Mouse (Mus musculus) spleen, postnatal 10 days (tissue): ENCODE results near the gene Kndc1.

ENCODE experiments used
- DNase-seq, 2 experiments: peaks; one replicate each; pipeline ENCODE4 v3.0.0; 2021 to 2022; ENCODE audit warnings: low spot score in 2 of 2

Gene Kndc1

DNA sequence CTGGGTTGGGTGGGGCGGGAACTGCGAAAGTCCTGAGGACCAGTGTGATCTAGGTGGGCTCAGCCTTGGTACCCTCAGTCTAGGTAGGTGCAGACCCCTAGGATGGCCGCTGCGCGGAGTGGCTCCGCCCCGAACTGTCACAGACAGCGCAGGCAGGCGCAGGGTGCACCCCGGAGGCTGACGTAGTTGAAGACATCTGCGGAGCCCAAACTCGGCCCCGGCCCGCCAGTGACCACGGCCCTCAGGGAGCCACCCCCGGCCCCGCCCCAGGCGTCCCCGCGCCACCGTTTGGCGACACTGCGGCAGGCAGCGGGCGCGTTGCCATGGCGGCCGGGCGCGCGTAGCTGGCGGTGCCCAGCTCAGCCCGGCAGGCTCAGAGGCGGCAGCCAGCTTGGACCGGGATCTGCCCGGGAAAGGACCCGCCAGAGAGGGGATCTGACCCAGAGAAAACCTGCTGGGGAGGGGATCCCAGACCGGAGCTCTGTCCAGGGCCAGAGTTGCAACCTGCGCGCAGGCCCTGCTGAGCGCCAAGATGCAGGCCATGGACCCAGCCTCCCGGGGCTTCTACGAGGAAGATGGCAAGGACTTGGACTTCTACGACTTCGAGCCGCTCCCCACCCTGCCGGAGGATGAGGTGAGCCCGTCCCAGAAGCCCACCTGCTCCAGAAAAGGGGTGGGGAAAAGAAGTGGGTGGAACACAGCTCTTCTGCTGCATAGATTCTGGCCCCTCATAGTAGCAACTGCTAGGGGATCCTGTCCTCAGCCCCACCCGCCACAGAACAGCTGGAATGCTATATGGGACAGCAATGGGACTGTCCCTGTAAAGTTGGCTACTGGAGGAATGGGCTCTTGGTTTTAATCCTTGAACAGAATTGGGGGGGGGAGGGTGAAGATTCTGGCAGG lies at the start of gene Kndc1:
Kndc1 (plus strand) TSS at position 42 of the 903 bp plus-strand sequence.
- no peak for DNase-seq

DNA sequence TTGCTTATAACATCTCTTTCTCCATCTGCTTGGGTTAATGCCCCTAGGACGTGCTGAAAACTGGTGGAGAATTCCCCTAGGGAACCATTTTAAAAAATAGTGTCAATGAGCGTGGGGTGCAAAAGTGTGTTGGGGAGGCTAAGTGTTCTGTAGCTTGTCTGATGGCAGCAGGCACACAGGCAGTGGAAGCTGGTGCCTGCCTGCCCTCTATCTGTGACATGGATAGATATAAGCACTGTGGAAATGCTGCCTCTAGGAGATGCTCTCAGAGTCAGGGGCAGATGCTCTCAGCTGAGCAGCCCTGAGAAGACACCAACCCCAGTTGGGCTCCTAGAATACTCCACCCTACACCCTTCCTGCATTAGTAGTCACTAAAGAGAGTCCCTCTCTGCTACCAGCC lies 49.4 kb upstream of the Kndc1 start:
- DNase-seq: no peak

DNA sequence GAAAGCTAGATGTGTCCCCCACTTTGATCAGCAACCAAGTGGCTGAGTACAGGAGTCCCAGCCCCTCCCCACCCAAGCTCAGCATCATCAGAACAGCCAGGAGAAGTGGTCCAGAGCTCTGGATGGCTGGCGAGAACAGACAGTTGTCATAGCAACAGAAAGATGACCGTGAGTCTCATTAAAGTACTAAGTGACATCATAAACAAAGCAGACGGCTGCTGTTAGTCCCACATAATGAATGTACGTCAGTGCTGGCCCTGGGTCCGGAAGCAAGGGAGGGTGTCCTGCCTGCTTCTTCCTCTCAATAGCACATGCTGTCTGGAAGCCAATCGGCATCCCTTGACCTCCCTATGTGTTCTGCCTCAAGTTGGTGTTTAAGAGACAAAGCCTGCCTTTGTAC lies 44.3 kb upstream of the Kndc1 start:
- no peak for DNase-seq

DNA sequence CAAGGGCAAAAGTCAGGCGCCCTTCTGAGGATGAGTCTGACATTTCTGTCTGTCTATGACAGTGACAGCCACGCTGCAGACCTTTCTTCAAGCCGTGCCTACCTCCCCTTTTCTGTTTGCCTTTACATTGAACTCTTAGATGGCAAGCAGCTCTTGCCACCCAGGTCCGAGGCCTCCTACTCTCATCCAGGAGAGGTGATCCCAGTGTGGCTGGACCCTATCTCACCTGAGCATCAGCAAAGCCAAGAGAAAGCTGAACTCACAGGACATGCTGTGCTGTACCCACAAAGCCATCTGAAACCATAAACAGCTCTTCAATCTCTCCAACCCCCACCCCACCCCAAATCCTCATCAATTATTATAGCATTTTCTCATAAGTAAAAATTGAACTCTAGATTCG lies 43.8 kb upstream of the Kndc1 start:
- no peak for DNase-seq

DNA sequence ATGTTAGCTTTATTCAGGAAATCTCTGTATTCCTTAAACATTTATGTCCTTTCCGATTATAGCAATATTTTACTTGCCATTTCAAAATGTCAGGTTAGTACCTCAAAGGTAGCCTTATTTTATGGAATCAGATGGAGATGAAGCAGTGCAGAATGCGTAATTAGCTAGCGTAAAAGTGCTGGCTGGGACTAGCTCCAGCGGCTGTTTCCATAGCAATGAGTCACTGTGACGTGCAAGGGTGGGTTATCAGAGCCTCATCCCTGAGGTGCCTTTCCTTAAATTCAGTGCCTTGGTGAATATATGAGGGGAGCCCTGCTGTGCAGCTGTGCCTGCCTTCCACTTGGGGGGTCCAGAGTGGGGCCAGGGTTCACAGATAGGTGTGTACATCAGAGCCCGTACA lies 43.4 kb upstream of the Kndc1 start:
- no peak for DNase-seq

DNA sequence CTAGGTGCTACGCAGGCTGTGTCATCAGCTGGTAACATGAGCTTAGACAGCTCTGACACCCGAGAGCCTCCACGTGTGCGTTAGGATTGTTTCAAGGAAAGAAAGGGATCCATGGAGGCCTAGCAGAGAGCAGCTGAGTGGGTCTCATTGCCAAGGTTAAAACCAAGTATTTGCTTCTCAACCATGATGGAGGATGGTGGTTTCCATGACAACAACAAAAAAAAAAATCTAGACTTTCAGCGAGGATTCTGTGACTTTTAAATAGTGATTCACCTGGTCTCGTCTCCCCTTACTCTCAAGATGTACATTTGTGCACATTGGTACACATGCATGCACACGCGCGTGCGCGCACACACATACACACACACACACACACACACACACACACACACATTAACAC lies 39.2 kb upstream of the Kndc1 start:
- no peak for DNase-seq

DNA sequence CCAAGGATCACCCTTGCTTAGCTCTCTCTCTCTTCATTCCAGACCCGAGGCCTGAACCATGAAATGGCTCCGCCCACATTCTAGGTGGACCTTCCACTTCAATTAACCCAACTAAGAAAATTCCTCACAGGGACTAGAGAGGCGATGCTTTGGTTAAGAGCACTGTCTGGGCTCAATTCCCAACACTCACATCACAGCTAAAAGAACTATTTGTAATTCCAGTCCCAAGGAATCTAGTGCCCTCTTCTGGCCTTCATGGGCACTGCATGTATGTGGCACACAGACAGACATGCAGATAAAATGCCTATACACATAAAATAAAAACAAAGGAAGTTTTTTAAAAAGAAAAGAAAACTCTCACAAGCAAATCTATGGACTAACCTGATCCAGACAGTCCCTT lies 33.1 kb upstream of the Kndc1 start:
- DNase-seq: peak; percentile 10 to 52

DNA sequence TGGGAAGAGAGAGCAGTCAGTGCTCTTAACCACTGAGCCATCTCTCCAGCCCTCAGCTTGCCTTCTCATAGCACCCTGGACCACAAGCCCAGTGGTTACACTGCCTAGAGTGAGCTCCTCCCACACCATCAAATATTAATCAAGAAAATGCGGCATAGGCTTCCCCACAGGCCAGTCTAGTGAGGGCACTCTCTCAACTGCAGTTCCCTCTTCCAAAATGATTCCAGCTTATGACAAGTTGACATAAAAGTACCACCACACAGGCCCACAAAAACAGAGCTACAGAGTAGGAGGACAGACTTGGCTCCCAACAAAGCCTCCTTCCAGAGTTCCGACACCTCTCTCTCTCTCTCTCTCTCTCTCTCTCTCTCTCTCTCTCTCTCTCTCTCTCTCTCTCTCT lies 31.4 kb upstream of the Kndc1 start:
- DNase-seq: no peak

DNA sequence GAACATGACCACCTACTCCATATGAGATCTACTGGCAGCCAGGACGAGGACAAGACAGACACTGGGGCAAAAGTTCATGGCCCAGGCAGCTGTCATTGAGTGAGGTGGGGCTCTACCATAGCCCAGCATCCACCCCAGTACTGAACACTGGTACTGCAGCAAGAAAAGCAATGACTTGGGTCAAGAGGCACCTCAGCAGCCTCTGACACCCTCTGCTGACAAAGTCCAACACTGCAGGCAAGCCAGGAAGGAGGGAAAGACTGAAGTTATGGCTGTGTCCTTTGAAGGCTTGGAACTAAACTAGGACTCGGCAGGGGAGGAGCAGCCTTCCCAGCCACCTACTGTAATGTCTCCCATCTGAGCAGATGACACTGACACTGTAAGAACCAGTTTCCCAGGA lies 30.2 kb upstream of the Kndc1 start:
- no peak for DNase-seq

DNA sequence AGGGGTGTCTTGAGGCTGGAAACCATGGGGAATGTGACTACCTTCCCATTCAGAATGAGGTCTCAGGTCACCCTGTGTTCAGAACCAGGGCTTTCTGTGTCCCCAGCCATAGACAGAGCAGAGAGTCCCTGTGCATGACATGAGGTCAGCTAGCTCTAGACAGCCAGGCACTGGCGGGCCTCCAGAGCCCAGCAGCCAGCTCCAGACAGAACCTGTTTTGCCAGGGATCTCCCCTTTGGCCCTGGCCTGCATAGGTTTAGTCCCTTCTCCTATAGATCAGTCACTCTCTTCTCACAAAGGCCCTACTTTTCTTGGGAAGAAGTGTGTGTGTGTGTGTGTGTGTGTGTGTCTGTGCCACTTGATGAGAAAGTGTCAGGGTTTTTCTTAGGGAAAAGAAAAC lies 29.6 kb upstream of the Kndc1 start:
- DNase-seq: no peak

DNA sequence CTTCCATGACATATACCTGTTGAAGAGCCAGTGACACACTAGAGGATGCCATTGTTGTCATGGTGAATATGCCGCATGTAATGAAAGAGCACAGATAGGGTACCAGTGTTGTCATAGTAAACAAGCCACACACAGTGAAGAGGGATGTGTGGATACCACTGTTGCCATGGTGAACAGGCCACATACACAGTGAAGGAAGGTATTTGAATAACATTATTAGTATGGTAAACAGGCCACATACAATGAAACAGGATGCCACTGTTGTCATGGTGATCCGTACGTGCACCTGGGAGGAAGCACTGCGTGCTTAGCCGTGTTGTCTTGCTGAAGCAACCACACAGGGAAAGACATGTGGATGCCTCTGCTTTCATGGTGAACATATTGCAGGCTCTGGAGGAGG lies 23.5 kb upstream of the Kndc1 start:
- DNase-seq: no peak

DNA sequence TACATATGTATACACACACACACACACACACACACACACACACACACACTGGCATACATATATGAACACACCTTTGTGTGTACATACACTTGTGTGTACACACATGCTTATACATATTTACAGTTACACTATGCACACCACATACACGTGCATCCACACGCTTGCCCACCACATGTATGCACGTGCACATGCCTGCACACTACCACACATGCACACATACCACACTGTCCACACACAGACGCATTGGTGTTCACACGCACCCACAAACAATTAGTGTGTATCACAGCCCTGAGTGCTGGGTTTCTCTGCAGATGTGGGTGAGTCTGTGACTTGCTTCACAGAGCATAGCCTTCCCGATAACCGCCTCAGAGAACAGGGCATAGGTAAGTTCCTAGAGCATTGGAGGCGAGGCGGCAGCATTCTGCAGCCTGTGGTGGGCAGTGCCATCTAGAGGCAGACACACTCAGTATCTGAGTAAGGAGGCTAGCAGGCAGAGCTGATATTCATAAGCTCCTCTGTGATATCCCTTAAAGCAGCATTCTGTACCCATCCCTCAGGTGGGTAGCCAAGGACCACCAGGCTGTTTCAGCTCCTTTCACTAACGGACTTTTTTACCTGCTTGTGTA lies 17.2 kb upstream of the Kndc1 start:
- DNase-seq: no peak

DNA sequence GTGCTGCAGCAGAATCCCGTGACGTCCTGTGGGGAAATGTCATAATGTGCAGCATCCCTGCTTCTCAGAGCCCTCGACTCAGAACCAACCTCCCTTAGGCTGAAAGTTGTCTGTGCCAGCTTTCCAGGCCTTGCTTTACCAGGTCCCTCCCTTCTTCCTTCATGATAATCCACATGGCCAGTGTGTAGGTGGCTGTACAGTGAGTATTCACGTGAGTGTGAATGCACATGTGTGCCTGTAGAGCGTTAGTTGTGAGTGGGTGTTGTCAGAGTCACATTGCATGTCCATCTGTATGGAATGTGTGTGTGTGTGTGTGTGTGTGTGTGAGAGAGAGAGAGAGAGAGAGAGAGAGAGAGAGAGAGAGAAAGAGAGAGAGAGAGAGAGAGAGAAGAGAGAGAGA lies 16.4 kb upstream of the Kndc1 start:
- DNase-seq: no peak

DNA sequence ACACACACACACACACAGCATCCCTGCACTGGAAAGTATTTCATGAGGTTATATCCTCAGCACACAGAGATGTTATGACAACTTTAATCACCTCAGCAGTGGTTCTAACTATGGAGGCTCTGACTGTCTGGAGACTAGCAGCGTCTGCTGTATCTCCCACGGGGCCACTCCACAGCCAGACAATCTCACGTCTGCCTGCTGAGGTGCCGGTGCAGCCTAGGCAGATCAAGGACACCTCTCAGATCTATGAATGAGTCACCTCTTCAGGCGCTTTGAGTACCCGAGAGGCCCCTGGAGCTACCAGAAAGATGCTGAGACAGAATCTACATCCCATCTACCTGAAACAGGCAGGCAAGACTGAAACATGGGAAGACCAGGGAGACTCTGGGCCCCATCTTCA lies 15.9 kb upstream of the Kndc1 start:
- no peak for DNase-seq

DNA sequence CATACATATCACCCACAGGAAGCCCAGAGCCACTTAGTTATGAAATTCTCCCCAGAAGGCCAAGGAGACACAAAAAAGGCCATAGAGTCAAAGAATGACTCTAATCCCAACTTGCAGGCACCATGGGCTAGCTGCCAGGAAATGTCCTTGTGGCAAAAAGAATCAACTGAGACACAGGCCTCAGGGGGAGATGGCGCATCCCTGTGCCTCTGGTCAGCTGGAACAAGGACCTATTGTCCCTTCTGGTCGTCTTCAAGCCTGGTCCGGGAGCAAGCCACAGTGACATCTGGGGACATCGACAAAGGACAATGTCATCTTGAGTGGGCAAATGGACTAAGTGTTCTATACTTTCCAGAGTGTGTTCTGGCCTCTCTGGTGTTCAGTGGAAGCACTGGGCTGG lies 11.0 kb upstream of the Kndc1 start:
- no peak for DNase-seq

DNA sequence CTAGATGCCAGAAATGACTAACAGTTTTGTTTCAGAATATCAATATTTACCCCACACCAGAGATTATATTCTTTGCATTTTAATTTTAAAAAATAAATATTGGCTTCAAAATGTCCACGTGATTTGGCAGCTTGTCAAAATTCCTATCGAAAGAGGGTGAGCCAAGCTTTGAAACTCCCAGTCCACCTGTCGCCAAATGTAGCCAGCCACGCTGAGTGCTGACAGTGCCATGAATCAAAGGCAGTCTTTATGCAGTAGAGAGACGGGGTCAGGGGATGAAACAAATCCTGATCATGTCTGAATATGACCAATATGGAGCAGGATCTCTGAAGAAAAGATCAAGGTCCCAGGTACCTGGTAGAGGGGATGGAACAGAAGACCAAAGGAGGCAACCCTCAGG lies 2.7 kb upstream of the Kndc1 start:
- DNase-seq: no peak

DNA sequence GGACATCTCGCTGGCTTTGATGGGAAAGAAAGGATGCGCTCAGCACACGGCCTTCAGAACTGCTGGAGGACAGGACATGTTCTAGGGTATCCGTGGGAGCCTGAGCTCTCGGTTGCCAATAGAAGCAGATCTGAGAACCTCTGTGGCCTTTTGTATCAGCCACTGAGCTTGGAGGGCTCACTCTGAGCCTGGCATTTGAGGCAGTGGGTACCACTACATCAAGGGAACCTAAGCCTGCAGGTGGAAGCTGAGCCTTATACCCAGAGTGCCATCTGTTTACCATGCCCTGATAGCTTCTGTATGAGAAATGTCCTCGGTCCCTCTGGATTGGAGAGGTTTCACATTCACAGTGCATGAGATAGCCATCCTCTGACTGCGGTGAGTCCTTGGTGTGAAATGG lies 1.8 kb downstream of the Kndc1 start:
- no peak for DNase-seq

DNA sequence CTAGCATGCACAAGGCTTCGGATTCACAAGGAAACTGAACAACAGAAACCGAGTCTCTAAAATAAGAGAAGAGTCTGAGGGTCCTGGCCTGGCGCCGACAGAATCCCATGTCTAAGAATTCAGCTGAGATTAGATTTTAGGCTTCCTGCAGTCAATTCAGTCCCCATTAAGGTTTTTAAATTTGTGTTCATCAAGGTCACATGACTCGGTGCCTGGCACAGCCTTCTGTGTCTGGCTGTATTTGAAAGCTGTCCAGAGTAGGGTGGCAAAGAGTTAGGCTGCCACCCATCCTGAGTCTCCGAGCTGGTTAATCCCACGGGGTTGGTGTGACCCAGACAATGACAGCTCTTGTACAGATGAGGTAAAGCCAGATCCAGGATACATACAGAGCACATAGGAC lies 2.3 kb downstream of the Kndc1 start:
- no peak for DNase-seq

DNA sequence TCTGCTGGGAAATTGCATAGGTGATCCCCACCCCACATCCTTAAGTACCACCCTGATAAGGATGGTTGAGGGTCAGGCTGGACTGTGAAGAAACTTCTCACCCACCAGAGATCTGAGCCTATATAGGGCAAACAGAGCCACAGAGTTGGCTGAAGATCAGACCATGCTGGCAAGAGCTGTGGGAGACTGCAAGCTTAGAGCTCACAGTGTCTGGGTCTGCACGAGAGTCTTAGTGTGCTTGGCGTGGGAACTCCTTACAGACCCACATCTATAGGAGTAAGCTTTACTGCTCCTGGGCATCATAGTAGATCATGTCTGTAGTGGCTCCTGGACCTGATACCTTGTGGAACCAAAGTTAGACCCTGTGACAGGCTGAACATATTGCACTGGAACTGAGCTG lies 4.1 kb downstream of the Kndc1 start:
- DNase-seq: no peak

DNA sequence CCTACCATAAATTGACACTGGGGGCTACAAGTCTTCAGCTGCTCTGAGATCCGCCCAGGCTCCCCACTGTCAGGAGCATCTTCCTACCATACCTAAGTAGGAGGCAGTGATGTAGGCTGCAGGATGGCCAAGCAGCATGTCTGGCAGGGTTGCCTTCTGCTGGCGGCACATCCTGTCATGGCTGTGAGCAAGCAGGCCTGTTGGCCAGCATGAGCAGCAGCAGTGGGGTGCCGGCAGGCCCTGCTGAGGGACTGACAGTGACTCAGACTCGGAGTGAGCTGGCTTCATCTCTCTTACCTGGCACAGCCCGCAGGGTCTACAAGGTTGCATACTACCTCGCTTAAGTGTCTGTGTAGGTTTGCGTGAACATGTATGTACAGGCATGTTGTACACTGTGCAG lies 5.0 kb downstream of the Kndc1 start:
- DNase-seq: no peak

DNA sequence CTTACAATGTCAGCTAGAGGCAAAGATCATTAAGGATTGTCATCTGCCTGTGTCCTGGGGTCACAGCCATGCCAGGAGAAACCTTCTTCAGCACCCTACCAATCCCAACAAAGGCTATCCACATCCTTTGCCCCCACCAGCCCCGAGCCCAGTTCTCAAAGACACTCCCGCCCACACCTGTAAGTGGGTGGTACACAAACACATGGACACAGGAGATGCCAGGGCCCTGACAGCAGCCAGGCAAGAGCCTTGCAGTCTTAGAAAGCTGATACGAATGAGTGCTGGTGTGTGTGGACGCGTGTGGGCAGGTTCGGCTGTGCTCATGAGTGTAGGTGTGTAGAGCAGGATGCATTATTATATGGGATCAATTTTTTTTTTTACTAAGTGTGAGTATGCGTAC lies 6.0 kb downstream of the Kndc1 start:
- DNase-seq: no peak

DNA sequence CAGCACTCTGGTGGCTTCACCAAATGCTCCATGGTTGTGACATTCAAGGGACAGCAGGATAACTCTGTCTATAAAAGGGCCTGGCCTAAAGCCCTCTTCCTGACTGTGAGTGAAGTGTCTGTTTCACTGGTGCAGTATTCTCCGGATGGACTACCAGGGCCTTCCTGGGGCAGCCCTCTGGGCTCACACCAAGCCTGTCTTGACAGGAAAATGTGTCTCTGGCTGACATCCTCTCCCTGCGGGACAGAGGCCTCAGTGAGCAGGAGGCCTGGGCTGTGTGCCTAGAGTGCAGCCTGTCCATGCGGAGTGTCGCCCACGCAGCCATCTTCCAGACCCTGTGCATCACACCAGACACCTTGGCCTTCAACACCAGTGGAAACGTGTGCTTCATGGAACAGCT lies 6.4 kb downstream of the Kndc1 start:
- no peak for DNase-seq

DNA sequence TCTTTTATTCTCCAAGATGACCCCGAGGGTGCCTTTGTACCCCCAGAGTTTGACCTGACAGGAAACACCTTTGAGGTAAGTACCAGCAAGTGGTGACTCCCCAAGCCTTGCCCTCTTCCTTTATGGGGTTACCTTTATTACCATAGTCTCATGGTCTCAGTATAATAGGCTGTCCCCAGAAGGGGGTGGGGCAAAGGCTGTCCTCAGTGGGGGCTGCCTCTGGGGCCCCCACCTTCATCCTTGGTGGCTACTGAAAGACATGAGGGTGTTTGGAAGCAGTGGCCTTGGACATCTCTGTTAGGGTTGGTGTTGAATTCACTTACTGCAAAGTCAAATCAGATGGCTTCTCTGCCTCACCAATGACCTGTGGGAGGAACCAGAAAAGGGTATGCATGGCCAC lies 7.5 kb downstream of the Kndc1 start:
- no peak for DNase-seq

DNA sequence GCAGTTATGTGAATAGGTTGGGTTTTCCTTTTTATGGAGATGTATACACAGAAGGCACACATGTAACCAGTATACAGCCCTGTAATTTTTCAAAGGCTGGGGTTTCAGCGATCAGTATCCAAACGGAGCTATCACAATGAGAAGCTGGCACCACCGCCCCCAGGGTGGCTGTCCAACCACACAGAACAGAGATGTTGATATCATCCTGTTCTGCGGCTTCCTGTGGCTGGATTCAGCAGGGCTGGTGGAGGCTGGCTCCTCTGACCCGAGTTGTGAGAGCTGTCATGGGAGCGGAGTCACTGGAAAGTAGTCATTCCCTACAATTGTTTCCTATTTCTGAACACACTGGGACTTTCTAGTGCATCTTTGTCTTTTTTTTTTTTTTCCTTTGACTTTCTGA lies 10.8 kb downstream of the Kndc1 start:
- DNase-seq: no peak
